Mouse (Mus musculus): ENCODE measurements around the gene Haao. TPM values are rescaled to one million over a fixed set of nuclear protein-coding genes. Genes with fewer than 3 reads are reported as not detected.
A peak's percentile ranks its signal among the peaks of the same experiment; 100 is the strongest.

Haao gene
- polyA plus RNA-seq, 1 experiment from 2014 or later = 0.31 TPM

DNA sequence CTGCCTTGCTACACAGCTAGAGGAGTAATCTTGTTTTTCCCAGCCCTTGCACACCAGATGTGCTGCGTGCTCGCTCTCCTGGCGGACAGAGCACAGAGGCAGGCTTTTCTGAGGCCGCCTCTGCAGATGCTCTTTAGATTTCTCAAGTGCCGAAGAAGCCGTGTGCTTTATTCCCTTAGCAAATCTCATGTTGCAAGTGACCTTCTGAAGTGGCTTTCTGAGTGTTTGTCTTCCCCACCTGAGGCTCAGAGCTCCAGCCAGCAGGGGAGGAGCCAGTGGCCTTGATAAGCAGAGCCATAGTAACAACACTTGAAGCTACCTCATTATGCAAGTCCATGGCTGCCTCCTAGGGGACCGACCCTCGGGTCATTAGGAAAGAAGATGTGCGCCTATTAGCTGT lies 43.8 kb downstream of the Haao start:
- H3K9me3 ChIP-seq = no peaks in the 10 kb centered on the region
- peaks cover 21% of the 10 kb centered on the region for H3K4me1 ChIP-seq (replicated peaks)
- H3K4me2 ChIP-seq = no peak overlapping the region
- H3K4me3 ChIP-seq = no peak overlapping the region
- H3K36me3 ChIP-seq = peaks cover 40% of the 10 kb centered on the region
- H3K9ac ChIP-seq = no peak overlapping the region
- H3K27me3 ChIP-seq = no peaks in the 10 kb centered on the region
- ATAC-seq (ENCODE audit: low FRiP score) = no peak
- H3K27ac ChIP-seq = peak overlapping the region; percentile 64
- WGBS = 73% methylated on average over 9 of the region's 9 CpGs

DNA sequence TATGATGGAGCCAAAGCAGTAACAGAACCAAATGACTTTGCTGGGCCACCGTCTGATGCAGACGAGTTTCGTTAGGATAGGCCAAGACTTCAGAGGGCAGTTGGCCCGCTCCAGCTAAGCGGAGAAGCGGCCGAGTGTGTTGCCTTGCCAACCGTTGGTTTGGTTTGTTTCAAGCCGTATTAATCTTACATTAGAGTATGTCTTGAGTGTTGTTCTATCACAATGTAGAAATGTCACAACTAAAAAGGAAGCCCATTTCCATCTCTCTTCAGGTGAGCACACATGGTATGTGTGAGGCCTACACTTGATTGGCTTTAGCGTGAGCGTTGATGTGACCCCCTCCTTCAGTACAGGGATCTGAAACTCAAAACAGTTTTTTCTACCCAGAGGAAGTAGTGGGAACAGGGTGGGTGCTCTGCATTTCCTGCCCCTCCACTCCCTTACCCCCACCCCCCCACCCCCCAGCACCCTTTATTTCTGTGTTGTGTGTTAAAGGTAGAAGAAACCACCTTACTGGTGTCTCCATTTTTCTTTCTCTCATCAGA lies 48.2 kb downstream of the Haao start:
- Histone ChIP-seq H3K27me3 (no peaks in the 10 kb centered on the region), H3K4me2 (no peak overlapping the region), H3K9ac (no peak overlapping the region), H3K27ac (no peak overlapping the region), H3K36me3 (peaks cover 27% of the 10 kb centered on the region), H3K4me1 (replicated peaks) (peaks cover 11% of the 10 kb centered on the region; the same call in 1 of the 2 replicates), H3K4me3 (no peak overlapping the region), H3K9me3 (no peaks in the 10 kb centered on the region)
- WGBS = 92% methylated on average over 11 of the region's 11 CpGs
- no peak for ATAC-seq (ENCODE audit: low FRiP score)

DNA sequence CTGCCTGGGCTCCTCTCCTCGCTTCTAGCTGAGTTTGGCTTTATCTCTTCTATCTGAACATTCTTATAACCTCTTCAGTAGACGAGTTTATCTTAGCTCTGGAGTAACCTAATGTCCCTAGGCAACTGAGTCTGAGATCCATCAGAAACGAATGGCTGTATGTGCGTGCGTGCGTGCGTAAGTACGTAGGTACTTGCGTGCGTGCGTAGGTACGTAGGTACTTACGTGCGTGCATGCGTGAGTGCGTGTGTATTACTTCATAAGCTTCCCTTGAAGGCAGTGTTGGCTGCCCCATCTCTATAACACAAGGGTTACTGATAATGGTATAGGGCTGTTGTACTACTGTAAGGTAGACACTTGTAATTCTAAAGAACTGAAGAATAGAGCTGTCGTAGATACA lies 52.6 kb downstream of the Haao start:
- H3K36me3 ChIP-seq = 0 out of 2 replicates have a peak, but pooled peaks cover 5% of the 10 kb centered on the region
- 97% methylated on average over 17 of the region's 17 CpGs for WGBS
- ATAC-seq (ENCODE audit: low FRiP score) = no peak
- no peak overlapping the region for H3K4me3 ChIP-seq
- H3K9ac ChIP-seq = no peak overlapping the region
- no peaks in the 10 kb centered on the region for H3K27me3 ChIP-seq
- no peak overlapping the region for H3K4me2 ChIP-seq
- H3K4me1 ChIP-seq (replicated peaks) = peaks cover 12% of the 10 kb centered on the region
- no peak overlapping the region for H3K27ac ChIP-seq
- no peaks in the 10 kb centered on the region for H3K9me3 ChIP-seq

DNA sequence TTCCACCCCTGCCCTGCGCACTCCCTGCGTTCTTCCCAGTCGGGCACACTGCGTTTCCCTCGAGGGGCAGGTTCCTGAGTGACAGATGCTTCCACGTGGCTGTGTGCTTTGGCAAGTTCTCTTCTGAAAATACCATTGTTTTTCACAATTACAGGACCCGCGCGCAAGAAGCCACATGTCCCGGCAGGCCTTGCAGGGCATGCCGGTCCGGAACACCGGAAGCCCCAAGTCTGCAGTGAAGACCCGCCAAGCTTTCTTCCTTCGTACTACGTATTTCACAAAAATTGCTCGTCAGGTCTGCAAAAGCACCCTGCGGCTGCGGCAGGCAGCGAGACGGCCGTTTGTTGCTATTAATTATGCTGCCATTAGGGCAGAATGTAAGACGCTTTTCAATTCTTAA lies 55.4 kb downstream of the Haao start:
- peak overlapping the region; percentile 50 for H3K4me2 ChIP-seq
- peak overlapping the region; percentile 48; the same call in 1 of the 2 replicates for H3K27ac ChIP-seq
- H3K9me3 ChIP-seq = no peaks in the 10 kb centered on the region
- H3K36me3 ChIP-seq = 0 out of 2 replicates have a peak, but pooled peaks cover 2% of the 10 kb centered on the region
- peak overlapping the region; percentile 26 for H3K4me3 ChIP-seq
- H3K4me1 ChIP-seq (replicated peaks) = peaks cover 12% of the 10 kb centered on the region
- no peak for ATAC-seq (ENCODE audit: low FRiP score)
- H3K27me3 ChIP-seq = no peaks in the 10 kb centered on the region
- 51% methylated on average over 23 of the region's 23 CpGs for WGBS
- H3K9ac ChIP-seq = peak overlapping the region; percentile 39; the same call in 1 of the 2 replicates

DNA sequence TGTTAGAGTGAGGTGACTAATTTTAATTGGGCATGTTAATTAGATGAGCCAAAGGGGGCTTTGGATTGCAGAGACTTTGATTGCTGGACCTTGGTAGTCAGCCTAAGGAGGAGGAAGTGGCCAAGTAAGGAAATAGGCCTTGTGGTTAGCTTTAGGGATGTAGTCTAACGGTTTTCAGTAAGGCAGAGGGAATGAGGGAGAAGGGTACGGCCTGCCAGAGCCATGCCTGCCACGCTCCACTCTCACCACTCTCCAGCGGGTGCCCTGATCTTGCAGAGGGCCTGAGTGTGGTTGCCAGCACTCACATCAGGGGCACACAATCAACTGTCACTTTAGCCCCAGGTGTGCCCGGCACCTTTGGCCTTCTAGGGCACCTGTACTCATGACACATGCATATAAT lies 57.6 kb downstream of the Haao start:
- Histone ChIP-seq H3K36me3 (0 out of 2 replicates have a peak, but pooled peaks cover 2% of the 10 kb centered on the region), H3K9ac (no peak overlapping the region), H3K4me2 (no peak overlapping the region), H3K4me1 (replicated peaks) (peaks cover 12% of the 10 kb centered on the region), H3K27me3 (no peaks in the 10 kb centered on the region), H3K9me3 (no peaks in the 10 kb centered on the region), H3K27ac (no peak overlapping the region), H3K4me3 (no peak overlapping the region)
- 88% methylated on average over 5 of the region's 5 CpGs for WGBS
- ATAC-seq (ENCODE audit: low FRiP score) = no peak

DNA sequence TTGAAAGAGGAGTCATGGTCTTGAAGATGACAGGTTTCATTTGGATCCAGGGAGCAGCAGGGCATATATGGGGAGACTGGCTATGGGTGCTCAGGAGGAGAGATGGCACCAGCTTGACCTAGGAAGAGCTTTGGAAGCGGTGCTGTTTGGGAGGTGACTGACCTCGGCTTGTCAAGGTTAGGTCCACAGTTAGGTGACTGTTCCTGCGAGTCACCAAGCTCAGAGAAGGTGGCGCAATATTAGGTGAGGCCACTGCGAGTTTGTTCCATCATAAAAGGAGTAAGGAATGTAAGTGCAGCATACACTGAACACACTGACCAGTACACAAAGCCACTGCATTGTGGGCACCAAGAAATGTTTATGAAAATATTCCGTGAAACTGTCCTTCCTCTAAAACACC lies 61.3 kb downstream of the Haao start:
- H3K27ac ChIP-seq = no peak overlapping the region
- H3K4me2 ChIP-seq = no peak overlapping the region
- 97% methylated on average over 6 of the region's 6 CpGs for WGBS
- no peaks in the 10 kb centered on the region for H3K9me3 ChIP-seq
- peaks cover 3% of the 10 kb centered on the region; the same call in 1 of the 2 replicates for H3K4me1 ChIP-seq (replicated peaks)
- no peak for ATAC-seq (ENCODE audit: low FRiP score)
- 0 out of 2 replicates have a peak, but pooled peaks cover 3% of the 10 kb centered on the region for H3K36me3 ChIP-seq
- no peak overlapping the region for H3K9ac ChIP-seq
- H3K4me3 ChIP-seq = no peak overlapping the region
- no peaks in the 10 kb centered on the region for H3K27me3 ChIP-seq

DNA sequence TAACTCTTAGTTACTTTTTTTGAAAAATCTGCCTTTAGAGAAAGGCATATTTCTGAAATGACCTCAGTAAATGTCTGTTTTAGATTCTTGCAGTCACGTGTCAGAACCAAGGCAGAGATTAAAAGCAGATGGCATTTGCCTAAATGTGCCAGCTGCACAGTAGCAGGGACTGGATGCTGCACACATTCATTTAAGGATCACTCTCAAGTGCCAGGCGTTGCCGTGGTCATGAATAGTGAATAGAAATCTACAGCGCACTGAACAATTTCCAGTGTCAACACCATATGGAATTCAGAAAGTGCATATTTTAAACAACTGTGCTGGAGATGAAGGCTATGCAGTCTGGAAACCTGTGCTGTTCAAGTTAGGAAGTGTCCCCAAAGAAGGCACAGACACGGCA lies 65.0 kb downstream of the Haao start:
- H3K9ac ChIP-seq = no peak overlapping the region
- H3K4me3 ChIP-seq = no peak overlapping the region
- WGBS = 47% methylated on average over 5 of the region's 5 CpGs
- ATAC-seq (ENCODE audit: low FRiP score) = no peak
- H3K36me3 ChIP-seq = 0 out of 2 replicates have a peak, but pooled peaks cover 3% of the 10 kb centered on the region
- no peak overlapping the region for H3K4me2 ChIP-seq
- 0 out of 2 replicates have a peak overlapping the region, but pooled peaks have one; percentile 23 for H3K27ac ChIP-seq
- H3K4me1 ChIP-seq (replicated peaks) = 0 out of 2 replicates have a peak, but pooled peaks cover 3% of the 10 kb centered on the region
- no peaks in the 10 kb centered on the region for H3K9me3 ChIP-seq
- no peaks in the 10 kb centered on the region for H3K27me3 ChIP-seq

Other genes starting within 250 kb of the Haao start
- gene Kcng3, start 216.1 kb downstream of the Haao start, polyA plus RNA-seq (2015; fragmentation: Nextera tagmentation; extraction: Ambion mirVana) = 0.08 TPM in 1 of 2 replicates, not detected in the other
- 30.5 and 33.3 TPM in 2 replicates for gene Mta3, start 141.8 kb downstream of the Haao start, polyA plus RNA-seq (2015; fragmentation: Nextera tagmentation; extraction: Ambion mirVana)

Data from hindbrain, embryonic 13.5 days (tissue).